Mouse (Mus musculus): Measurements from ENCODE around the gene Plekha8. TPM values are rescaled to one million over a fixed set of nuclear protein-coding genes. Genes with fewer than 3 reads are reported as not detected.

Gene Plekha8
- total RNA-seq, 2 experiments from 2014 or later, result 3.2 to 3.3 TPM

Other genes starting within 250 kb of the Plekha8 start
- gene Wipf3, start 165.5 kb upstream of the Plekha8 start, total RNA-seq (2021), result 10 to 100 TPM; 12.5 to 13.7 TPM
- 1 to 10 TPM; 1.8 TPM for gene Scrn1, start 28.6 kb upstream of the Plekha8 start, total RNA-seq (2021)
- gene Fkbp14, start 2.2 kb downstream of the Plekha8 start, total RNA-seq (2021), result 1 to 10 TPM; 5.1 to 5.5 TPM
- gene Mturn, start 86.5 kb downstream of the Plekha8 start, total RNA-seq (2021), result 1 to 10 TPM; 5.3 to 8.7 TPM
- 10 to 100 TPM; 13.1 to 16.3 TPM for gene Znrf2, start 221.8 kb downstream of the Plekha8 start, total RNA-seq (2021)

Data from gastrocnemius, adult 18-20 months (tissue).